Mouse (Mus musculus) right cerebral cortex, postnatal 4 days (tissue): ENCODE data around the gene Ptov1.
A peak's percentile ranks its signal among the peaks of the same experiment; 100 is the strongest.

Experiments
- DNase-seq: peaks from one replicate; pipeline ENCODE4 v3.0.0-alpha.2; 2022

Ptov1 gene

DNA sequence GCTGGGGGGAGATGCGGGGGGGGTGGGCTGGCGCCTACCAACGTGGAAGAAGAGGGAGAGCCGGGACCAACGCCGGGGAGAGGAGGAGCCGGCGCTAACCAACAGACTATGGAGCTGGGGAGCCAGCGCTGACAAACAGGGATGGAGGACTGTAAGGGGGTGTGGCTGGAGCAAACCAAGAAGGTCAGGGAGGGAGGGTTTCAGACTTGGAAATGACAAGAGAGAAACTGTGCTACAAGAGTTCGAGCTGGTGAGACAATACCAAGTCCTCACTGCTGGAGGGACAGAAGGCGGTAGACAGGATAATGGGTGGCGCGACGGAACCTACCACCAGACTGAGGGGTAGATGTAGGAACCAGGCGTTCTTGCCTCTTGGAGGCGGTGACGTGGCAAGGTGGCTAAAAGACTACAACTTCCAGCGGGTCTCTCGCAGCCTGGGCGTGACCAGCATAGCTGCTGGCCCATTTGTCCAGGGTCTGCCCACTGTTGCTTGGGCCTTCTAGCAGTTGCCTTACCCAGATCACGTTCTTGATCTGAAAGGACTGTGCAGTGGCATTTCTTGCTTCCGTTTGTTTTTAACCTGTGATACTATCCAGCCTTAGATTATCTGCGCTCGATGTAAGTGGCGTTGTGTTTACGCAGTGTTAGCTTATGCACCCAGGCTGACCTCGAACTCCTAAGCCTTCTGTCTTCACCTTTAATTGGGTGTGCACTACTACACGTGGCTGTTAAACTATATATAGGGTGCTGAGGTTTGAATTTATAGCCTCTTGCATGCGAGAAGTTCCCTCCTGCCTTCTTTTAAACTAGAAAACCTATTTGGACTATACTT, at the start of gene Ptov1:
Gene Ptov1, minus strand, starts transcription at position 92 of the 832 bp plus-strand sequence.
- DNase-seq, result peak; percentile 93

GRCm38 (mm10) chr7:44919127-44919526, 49.5 kb upstream of the Ptov1 start:
- no peak for DNase-seq

GRCm38 (mm10) chr7:44918219-44918618, 48.6 kb upstream of the Ptov1 start:
- no peak for DNase-seq

DNA sequence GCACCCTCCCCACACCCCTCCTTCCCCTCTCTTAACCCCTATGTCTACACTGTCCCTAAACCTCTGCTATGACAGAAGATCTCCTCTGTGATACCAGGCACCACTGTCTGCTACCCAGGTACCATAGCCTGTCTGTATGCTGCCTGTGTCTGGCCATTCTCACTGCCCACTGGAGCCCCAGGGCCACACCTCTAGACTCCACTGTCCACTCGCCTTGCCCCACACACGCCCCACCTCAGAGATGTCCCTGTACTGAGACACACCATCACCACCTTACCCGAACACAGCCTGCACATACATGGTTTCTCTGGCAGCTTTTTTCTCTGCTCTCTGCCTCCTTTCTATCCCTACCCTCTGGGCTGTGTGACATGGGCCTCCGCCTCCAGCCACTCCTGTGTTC, 47.3 kb upstream of the Ptov1 start:
- no peak for DNase-seq

DNA sequence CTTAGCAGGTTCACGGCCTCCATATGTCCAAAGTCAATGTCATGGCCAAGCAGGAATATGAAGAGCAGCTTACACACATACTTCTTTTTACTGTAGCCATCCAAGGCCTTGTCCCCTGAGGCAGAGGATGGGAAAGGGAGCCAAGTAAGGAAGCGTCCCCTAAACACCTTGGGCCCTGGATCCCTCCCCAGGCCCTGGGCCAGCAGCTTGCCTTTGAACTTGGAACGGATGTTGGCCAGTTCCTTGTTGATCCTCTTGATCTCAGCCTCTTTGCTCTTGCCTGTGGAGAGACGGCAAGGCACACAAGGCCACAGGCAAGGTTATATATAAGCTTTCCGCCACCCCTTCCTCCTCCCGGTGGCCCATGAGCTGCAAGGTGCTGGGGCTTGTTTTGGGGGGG, 46.6 kb upstream of the Ptov1 start:
- DNase-seq, result no peak

GRCm38 (mm10) chr7:44915314-44915713, 45.7 kb upstream of the Ptov1 start:
- no peak for DNase-seq

GRCm38 (mm10) chr7:44914396-44914795, 44.8 kb upstream of the Ptov1 start:
- no peak for DNase-seq

DNA sequence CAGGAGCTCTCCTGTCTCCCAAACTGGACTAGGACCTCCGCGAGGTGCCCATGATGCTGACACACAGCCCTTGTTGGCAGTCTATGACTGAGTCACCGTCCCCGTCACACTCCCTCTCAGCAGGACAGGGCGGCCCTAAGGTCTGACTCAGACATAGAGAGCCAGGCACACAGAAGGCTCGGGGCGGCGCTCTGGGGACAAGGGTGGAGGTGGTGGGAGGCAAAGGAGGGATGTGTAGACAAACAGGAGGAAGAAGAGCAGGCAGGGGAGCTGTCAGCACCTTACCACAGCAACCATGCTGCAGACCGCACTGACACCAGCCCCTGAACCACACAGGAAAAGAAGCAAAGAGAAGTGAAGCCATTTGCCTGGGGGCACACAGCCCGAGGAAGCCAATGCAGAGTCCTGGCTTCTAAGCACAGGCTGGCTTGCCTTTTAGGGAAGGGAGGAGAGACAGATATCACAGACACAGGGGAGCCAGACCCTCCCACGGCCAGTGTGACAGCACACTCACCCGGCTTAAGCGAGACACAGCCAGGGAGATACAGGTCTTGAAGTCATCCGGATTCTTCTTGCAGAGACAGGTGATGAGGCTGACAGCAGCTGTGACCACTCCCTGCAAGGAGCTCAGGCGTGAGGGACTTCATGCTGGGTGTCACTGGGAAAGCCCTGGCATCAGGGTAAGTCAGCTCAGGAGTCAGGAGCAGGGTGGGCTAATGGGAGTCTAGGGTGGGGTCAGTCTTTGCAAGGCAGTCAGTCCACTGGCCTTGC, 39.3 kb upstream of the Ptov1 start:
- DNase-seq, result no peak

GRCm38 (mm10) chr7:44905430-44905829, 35.8 kb upstream of the Ptov1 start:
- DNase-seq, result no peak

GRCm38 (mm10) chr7:44901230-44901722, 31.7 kb upstream of the Ptov1 start:
- peak; percentile 40 for DNase-seq

DNA sequence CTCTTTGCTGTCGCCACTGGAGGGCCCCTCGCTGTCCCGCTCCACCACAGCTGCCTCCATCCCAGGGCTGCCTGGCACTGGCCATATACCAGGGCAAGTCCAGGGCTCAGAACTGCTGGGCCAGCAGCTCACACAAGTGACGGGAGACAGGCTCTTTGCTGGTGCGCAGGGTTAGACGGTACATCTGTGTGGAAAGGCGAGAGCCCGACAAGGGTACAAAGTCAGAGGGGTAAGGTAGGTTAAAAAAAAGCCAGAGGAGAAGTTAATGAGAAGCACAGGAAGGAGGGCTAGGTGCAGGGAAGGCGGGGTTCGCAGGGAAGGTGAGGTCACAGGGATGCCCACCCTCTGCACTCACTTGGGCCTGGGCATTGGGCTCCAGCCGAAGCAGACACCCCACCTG, 31.0 kb upstream of the Ptov1 start:
- no peak for DNase-seq

- DNase-seq, result peak; percentile 48
Measured at GRCm38 (mm10) chr7:44898607-44899006, 29.0 kb upstream of the Ptov1 start.

DNA sequence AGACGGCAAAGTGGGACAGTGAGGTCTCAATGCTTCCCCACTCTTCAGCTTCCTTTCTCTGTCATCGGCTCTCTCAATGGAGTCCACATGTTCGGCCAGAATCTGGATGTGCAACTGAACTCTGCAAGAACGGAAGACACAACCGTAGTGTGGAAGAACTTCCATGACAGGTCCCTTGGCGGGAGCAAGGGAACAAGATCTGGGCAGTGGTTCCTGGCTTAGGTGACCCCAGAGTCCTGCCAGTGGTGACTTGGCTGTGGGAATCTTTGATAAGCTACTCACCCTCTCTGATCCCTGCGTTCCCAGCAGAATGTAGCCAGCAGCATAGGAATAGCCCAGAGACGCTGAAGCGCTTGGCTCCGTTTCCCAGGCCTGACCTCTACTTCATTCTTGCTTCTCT, 26.9 kb upstream of the Ptov1 start:
- no peak for DNase-seq

DNA sequence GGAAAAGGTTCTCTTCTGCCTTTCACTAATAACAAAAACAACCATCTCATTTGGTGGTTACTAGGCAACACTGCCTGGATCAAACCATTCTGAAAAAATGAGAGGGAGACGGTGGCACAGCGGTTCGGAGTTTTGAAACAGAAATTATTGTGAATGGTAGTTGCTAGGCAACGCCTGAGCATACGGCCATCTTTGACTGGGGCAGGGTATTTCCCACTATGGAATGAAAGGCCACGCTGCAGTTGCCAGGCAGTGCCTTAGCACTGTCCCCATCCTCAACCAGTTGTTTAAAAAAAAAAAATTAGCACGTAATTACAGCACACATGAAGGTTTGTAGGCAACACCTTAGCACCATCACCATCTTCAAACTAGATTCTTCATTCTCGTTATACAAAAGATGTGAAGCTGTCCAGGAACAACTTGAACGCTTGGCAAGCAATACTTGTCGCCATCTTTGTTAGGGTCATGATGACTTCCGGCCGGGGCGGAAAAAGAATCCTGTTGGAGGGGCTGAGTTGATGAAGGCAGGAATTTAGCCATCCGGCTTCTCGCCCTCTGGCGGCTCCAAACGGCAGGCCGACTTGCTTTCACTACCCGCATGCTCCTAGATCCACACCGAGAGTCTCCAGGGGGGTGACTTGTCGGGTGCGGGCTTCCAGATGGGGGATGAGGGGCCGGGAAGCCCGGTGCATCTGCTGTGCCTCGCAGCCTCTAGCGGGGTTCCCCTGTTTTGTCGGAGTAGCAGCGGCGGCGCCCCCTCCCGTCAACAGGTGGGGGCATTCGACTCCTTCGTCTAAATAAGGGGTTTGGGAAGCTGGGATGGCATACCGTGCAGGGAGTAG, 26.2 kb upstream of the Ptov1 start, which contains the start of gene Fuz:
Gene Fuz, plus strand, starts transcription at position 487 of the 842 bp plus-strand sequence.
- DNase-seq, result peak; percentile 84

DNA sequence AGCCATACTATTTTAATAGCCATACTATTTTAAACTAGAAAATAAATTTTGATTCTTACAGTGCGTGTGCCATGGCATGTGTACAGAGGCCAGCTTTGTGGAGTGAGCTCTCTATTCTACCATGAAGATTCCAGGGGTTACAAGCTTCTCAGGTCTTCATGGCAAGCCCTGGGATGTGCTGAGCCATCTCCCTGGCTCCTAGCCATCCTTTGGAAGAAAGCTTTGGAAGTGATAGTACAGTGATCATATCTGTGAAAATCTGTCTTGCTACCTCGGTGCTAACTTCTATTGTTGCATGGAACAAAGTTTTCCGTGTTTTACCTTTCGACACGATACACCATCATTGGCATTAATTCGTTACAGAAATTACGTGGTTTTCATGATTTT, 25.6 kb upstream of the Ptov1 start:
- DNase-seq, result no peak

DNA sequence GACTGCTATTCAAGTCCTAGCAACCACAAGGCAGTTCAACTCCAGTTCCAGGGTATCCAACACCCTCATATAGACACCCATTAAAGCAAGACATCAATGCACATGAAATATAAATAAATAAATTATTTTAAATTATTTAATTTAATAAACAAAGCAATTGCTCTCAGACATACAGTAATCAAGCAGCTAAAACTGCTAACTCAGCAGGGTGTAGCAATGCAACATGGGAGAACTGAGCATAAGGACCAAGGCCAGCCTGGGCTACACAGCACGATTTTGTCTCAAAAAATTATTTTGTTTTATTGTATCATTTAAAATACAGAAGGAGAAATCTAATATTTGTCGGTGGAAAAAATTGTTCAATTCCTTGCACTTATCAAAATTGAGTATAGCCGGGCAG, 24.6 kb upstream of the Ptov1 start:
- DNase-seq, result no peak

GRCm38 (mm10) chr7:44893197-44893596, 23.6 kb upstream of the Ptov1 start:
- peak; percentile 19 for DNase-seq

DNA sequence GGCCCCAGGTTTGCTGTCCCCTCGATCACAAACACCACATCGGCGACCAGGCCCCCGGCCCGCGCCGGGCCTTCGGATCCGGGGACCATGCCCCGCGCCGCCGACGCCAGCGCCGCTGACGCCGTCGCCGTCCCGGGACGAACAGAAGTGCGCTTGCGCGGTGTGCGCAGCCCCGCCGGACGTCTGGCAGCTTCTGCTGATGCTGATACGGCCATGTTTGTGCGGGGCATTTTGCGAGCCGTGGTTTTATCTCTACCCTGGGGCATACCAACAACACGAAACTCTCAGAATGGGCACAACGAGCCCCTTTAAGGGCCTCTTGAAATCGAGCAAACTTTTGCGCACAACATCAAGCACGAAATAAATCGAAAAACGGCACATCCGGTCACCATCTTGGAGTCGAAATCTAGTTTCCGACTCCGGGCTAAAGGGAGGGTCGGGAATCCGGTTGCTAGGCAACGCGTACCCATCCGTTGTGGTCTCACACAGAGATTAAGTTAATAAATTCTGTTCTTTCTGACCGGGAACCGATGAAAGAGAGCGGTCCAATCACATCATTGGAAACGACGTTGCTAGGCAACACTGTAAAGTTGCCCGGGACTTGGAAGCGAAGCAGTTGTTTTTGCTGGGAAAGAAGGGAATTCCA, 22.8 kb upstream of the Ptov1 start, which contains the start of gene Med25:
Gene Med25, minus strand, starts transcription at position 437 of the 646 bp plus-strand sequence.
- peak; percentile 88 for DNase-seq

DNA sequence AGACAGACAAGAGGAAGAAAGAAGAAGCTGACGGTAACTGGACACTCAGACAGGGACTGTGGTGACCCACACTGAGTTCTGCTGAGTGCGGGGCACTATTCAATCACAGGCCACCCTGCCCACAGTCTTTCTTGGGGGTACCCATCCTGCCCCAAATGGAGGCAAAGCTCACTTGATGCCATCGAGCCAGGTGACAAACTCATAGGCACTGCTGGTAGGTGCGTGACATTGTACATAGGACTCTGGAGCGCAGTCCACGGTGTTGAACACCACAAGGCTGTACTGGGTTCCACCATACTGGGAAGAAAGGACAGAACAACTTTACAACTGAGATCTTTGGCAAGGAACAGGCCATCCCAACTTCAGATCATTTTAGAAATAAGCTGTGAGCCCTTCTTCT, 22.0 kb upstream of the Ptov1 start:
- no peak for DNase-seq

GRCm38 (mm10) chr7:44890737-44891136, 21.1 kb upstream of the Ptov1 start:
- no peak for DNase-seq

DNA sequence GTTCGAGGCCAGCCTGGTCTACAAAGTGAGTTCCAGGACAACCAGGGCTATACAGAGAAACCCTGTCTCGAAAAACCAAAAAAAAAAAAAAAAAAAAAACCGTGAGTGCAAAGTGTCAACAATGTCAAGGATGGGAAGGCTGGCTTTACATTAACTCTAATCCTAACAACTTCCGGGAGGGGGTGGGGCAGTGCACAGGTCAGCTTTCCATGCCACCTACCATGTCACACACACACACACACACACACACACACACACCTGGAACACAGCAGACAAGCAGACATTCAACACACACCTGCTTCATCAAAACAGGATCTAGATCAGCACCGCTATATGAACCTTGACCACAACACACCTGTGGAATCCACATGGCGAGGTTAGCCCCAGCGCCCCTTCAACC, 20.6 kb upstream of the Ptov1 start:
- no peak for DNase-seq
